Mouse (Mus musculus) gastrocnemius, adult 2 months (tissue): ENCODE measurements around the gene Med4. TPM values are rescaled to one million over a fixed set of nuclear protein-coding genes. Genes with fewer than 3 reads are reported as not detected.
A peak's percentile ranks its signal among the peaks of the same experiment; 100 is the strongest.

Source experiments
- DNase-seq: peaks from one replicate; pipeline ENCODE4 v3.0.0; 2022
- H3K27ac ChIP-seq: fragments of 200-600 bp; 2 replicates; pipeline ENCODE4 v1.8.1; 2022; ENCODE audit warnings: mild to moderate bottlenecking
- H3K4me3 ChIP-seq: fragments of 200-600 bp; 2 replicates; pipeline ENCODE4 v1.8.1; 2022; ENCODE audit warnings: mild to moderate bottlenecking, moderate library complexity
- CTCF ChIP-seq: fragments of 200-600 bp; IDR thresholded peaks from 2 replicates; pipeline ENCODE4 v1.8.1; 2022; ENCODE audit warnings: antibody characterized with exemption, mild to moderate bottlenecking, moderate library complexity
- intact Hi-C: fragments of 180-260 bp; cut with DNase I; formaldehyde crosslinking; loops from one replicate; pipeline ENCODE4 v1.15.1; 2025
- total RNA-seq, 2 experiments: library from RNA; stranded (reverse); gene quantifications; 2 replicates each; pipeline ENCODE4 v1.2.3; 2021

Med4 gene
- total RNA-seq, 2 experiments from 2014 or later, result 13.4 to 16.1 TPM

GRCm38 (mm10) chr14:73548051-73548450 lies 38.2 kb downstream of the Med4 start, which contains the start of gene Nudt15:
TSS of gene Nudt15 (minus strand) at chr14:73548242.
- intact Hi-C loops, result no loop called here
- H3K27ac ChIP-seq, result no peak within 1 kb of the TSS
- no peak for TF ChIP-seq CTCF
- no peak for DNase-seq
- no peak within 1 kb of the TSS for H3K4me3 ChIP-seq

GRCm38 (mm10) chr14:73550291-73550690 lies 40.5 kb downstream of the Med4 start:
- intact Hi-C loops, result no loop called here
- DNase-seq, result no peak
- Histone ChIP-seq H3K4me3 (no peak overlapping the region), H3K27ac (no peak overlapping the region)
- TF ChIP-seq CTCF, result no peak

- no peak overlapping the region for H3K4me3 ChIP-seq
- TF ChIP-seq CTCF, result no peak
- DNase-seq, result no peak
- no peak overlapping the region for H3K27ac ChIP-seq
- intact Hi-C loops, result no loop called here
These were observed 40.9 kb downstream of the Med4 start for GRCm38 (mm10) chr14:73550732-73551131.

- Histone ChIP-seq H3K27ac (no peak overlapping the region), H3K4me3 (no peak overlapping the region)
- intact Hi-C loops, result no loop called here
- no peak for DNase-seq
- no peak for TF ChIP-seq CTCF
These were observed 41.3 kb downstream of the Med4 start for GRCm38 (mm10) chr14:73551164-73551563.

- intact Hi-C loops, result loop anchor here (1.0 kb wide), 1 partner anchor 28 kb away; no protein-coding TSS in a partner anchor
- DNase-seq, result peak; percentile 99
- H3K27ac ChIP-seq, result peak overlapping the region; percentile 95
These were observed 42.7 kb downstream of the Med4 start for GRCm38 (mm10) chr14:73552341-73553121.

GRCm38 (mm10) chr14:73553122-73553696 lies 43.4 kb downstream of the Med4 start:
- intact Hi-C loops, result no loop called here
- Histone ChIP-seq H3K27ac (peak overlapping the region; percentile 95), H3K4me3 (peak overlapping the region; percentile 85)
- no peak for DNase-seq
- TF ChIP-seq CTCF, result no peak

More at GRCm38 (mm10) chr14:73552341-73553121, 42.7 kb downstream of the Med4 start:
- peak overlapping the region; percentile 85 for H3K4me3 ChIP-seq
- TF ChIP-seq CTCF, result peak; percentile 19

Other genes with a start within 250 kb of the Med4 start
- 10 to 100 TPM; 14.4 to 20.1 TPM for gene Rb1, start 184.2 kb upstream of the Med4 start, total RNA-seq
- gene Itm2b, start 124.7 kb upstream of the Med4 start, total RNA-seq, result 100 to 1,000 TPM; 255 to 336 TPM
- gene Sucla2, start 15.3 kb downstream of the Med4 start, total RNA-seq, result 100 to 1,000 TPM; 428 to 488 TPM
- gene Nudt15, start 38.2 kb downstream of the Med4 start, total RNA-seq, result 1 to 10 TPM; 6.7 to 7.2 TPM
- gene Gm21750, start 151.2 kb downstream of the Med4 start, total RNA-seq, result not detected